Mouse (Mus musculus) kidney, embryonic 14.5 days (tissue): ENCODE measurements around the gene Plcd3. TPM values are rescaled to one million over a fixed set of nuclear protein-coding genes. Genes with fewer than 3 reads are reported as not detected.

Experiments
- ATAC-seq: fragments of 200-750 bp; cut with Nextera tagmentation; 2 replicates; pipeline ENCODE4 v1.8.0; 2017; ENCODE audit warnings: moderate number of reproducible peaks, mild to moderate bottlenecking, moderate TSS enrichment, moderate library complexity; ENCODE audit not compliant: low FRiP score, low TSS enrichment
- H3K27ac ChIP-seq: fragments of 300-500 bp; sonication (generic); 2 replicates; pipeline ENCODE4 v1.5.1; 2014; ENCODE audit warnings: low read depth, mild to moderate bottlenecking, low read length, moderate library complexity, mixed read lengths
- H3K27me3 ChIP-seq: fragments of 300-500 bp; sonication (generic); 2 replicates; pipeline ENCODE4 v1.6.1; 2014; ENCODE audit warnings: mild to moderate bottlenecking, low read length; ENCODE audit not compliant: control insufficient read depth, insufficient read depth
- H3K36me3 ChIP-seq: fragments of 300-500 bp; sonication (generic); 2 replicates; pipeline ENCODE4 v1.6.1; 2014; ENCODE audit warnings: low read length, mixed read lengths; ENCODE audit not compliant: control insufficient read depth, insufficient read depth
- H3K4me1 ChIP-seq: fragments of 300-500 bp; sonication (generic); 2 replicates; pipeline ENCODE4 v1.6.1; 2014; ENCODE audit warnings: low read length, mixed read lengths; ENCODE audit not compliant: control insufficient read depth, insufficient read depth
- H3K4me2 ChIP-seq: fragments of 300-500 bp; sonication (generic); replicated peaks from 2 replicates; pipeline ENCODE4 v1.6.1; 2014; ENCODE audit warnings: low read depth, mild to moderate bottlenecking, low read length
- H3K4me3 ChIP-seq: fragments of 300-500 bp; sonication (generic); 2 replicates; pipeline ENCODE4 v1.5.1; 2014; ENCODE audit warnings: mild to moderate bottlenecking, low read length
- H3K9ac ChIP-seq: fragments of 300-500 bp; sonication (generic); 2 replicates; pipeline ENCODE4 v1.6.1; 2014; ENCODE audit warnings: low read depth, mild to moderate bottlenecking, low read length, moderate library complexity
- H3K9me3 ChIP-seq: fragments of 300-500 bp; sonication (generic); 2 replicates; pipeline ENCODE4 v1.6.1; 2016; ENCODE audit warnings: low read length; ENCODE audit not compliant: control insufficient read depth
- WGBS: fragments of 180-500 bp; shearing (Covaris S2); extraction: QIAGEN DNeasy Blood & Tissue Kit; methylation state at CpG from one replicate; pipeline ENCODE4 v1.1.7; 2014; 5-methylcytosine and 5-hydroxymethylcytosine counted together
- polyA plus RNA-seq: library from polyadenylated mRNA; unstranded; fragments of >200 nt; fragmentation: Nextera tagmentation; extraction: Ambion mirVana; gene quantifications from 2 replicates; pipeline ENCODE4 v1.2.1, GENCODE M21; 2014

Gene Plcd3
- polyA plus RNA-seq, 1 experiment from 2014 or later, result 3.2 TPM

GRCm38 (mm10) chr11:103103621-103104020 lies 2.2 kb upstream of the Plcd3 start:
- Histone ChIP-seq H3K4me1 (peaks cover 35% of the 10 kb centered on the region), H3K9ac (no peak overlapping the region), H3K27ac (no peak overlapping the region), H3K9me3 (no peaks in the 10 kb centered on the region), H3K36me3 (no peaks in the 10 kb centered on the region), H3K4me3 (peak overlapping the region; percentile 60; the same call in 1 of the 2 replicates), H3K4me2 (peak overlapping the region; percentile 86), H3K27me3 (no peaks in the 10 kb centered on the region; the same call in 1 of the 2 replicates)
- WGBS, result 61% methylated on average over 8 of the region's 8 CpGs
- no peak for ATAC-seq

DNA sequence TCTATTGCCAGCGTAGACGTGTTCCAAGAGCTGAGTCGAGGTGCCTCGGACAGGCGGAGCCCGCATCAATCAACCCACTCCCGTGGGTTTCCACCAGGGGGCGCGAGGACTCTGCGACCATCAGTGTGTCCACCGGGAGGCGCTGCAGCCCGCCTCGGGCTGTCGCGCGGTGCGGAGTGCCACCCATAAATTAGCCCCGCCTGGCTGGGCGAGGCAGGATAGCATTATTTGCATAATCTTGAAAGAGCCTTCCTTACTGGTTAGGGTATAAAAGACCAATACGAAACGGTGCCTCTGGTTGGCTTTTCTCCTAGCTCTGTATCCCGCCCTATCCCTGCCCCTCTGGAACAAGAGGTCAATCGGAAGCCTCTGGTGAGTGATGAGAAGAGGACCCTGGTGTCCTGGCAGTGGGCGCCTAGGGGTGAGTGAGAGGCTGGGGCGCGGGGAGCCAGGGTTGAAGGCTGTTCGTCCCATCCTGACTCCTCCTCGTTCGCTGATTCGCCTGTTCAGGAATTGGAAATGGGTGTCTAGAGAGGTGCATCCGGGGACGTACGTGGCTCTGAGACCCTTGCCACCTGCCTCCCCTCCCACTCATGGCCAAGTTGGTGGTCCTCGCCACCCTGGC lies 1.4 kb upstream of the Plcd3 start:
- Histone ChIP-seq H3K9ac (peak overlapping the region; percentile 42), H3K4me2 (peak overlapping the region; percentile 86), H3K4me3 (peak overlapping the region; percentile 60), H3K4me1 (peaks cover 39% of the 10 kb centered on the region), H3K9me3 (no peaks in the 10 kb centered on the region), H3K27ac (no peak overlapping the region), H3K36me3 (no peaks in the 10 kb centered on the region), H3K27me3 (no peaks in the 10 kb centered on the region; the same call in 1 of the 2 replicates)
- peak; percentile 88 for ATAC-seq
- WGBS, result 1% methylated on average over 35 of the region's 35 CpGs

DNA sequence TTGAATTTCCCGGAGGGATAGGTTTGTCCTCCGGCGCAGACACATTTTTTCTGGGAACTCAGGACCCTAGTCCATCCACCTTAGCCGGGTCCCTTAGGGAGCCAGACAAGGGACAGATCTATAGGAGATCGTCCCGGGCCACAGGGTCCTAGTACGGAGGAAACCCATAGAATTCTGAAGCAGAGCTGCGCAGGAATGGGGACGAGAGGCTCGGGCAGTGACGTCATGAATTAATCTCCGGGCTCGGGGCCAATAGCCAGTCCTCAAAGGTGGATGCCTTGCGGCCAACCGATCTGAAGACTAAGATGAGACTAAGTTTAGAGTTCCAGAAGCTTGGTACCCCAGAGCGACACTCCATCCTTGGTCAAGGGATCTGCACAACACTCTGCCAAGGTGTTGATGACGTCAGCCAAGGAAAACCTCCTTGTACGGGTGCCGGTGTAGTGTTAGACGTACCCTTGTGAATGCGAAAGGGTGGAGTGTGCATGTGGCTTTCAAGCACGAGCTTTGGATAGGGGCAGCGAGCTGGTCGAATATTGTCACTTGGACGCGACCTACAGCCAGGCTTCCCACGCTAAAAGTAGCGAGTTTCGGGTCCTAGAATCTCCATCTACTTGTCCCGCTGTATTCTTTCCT lies 526 bp upstream of the Plcd3 start:
- peaks cover 45% of the 10 kb centered on the region for H3K4me1 ChIP-seq

GRCm38 (mm10) chr11:103100361-103100760 lies 1.1 kb downstream of the Plcd3 start:
- Histone ChIP-seq H3K9me3 (no peaks in the 10 kb centered on the region), H3K4me3 (no peak overlapping the region; the same call in 1 of the 2 replicates), H3K4me2 (peak overlapping the region; percentile 86), H3K4me1 (peaks cover 49% of the 10 kb centered on the region), H3K27ac (no peak overlapping the region), H3K27me3 (no peaks in the 10 kb centered on the region; the same call in 1 of the 2 replicates), H3K9ac (no peak overlapping the region), H3K36me3 (no peaks in the 10 kb centered on the region)
- ATAC-seq, result no peak
- 48% methylated on average over 8 of the region's 8 CpGs for WGBS

More for the DNA sequence above, 526 bp upstream of the Plcd3 start:
- H3K4me3 ChIP-seq, result peak overlapping the region; percentile 60
- no peaks in the 10 kb centered on the region for H3K9me3 ChIP-seq
- H3K4me2 ChIP-seq, result peak overlapping the region; percentile 86
- H3K36me3 ChIP-seq, result no peaks in the 10 kb centered on the region
- 4% methylated on average over 30 of the region's 30 CpGs for WGBS
- no peak overlapping the region for H3K27ac ChIP-seq
- no peaks in the 10 kb centered on the region; the same call in 1 of the 2 replicates for H3K27me3 ChIP-seq
- 0 out of 2 replicates have a peak, but pooled peaks have one; percentile 13 for ATAC-seq
- H3K9ac ChIP-seq, result peak overlapping the region; percentile 61

GRCm38 (mm10) chr11:103099352-103099940 lies 2.0 kb downstream of the Plcd3 start:
- Histone ChIP-seq H3K36me3 (no peaks in the 10 kb centered on the region), H3K27ac (peak overlapping the region; percentile 30; the same call in 1 of the 2 replicates), H3K9ac (no peak overlapping the region), H3K4me1 (peaks cover 57% of the 10 kb centered on the region), H3K4me2 (peak overlapping the region; percentile 6; the same call in 1 of the 2 replicates), H3K9me3 (no peaks in the 10 kb centered on the region), H3K4me3 (no peak overlapping the region), H3K27me3 (no peaks in the 10 kb centered on the region; the same call in 1 of the 2 replicates)
- WGBS, result 22% methylated on average over 12 of the region's 12 CpGs
- no peak for ATAC-seq

DNA sequence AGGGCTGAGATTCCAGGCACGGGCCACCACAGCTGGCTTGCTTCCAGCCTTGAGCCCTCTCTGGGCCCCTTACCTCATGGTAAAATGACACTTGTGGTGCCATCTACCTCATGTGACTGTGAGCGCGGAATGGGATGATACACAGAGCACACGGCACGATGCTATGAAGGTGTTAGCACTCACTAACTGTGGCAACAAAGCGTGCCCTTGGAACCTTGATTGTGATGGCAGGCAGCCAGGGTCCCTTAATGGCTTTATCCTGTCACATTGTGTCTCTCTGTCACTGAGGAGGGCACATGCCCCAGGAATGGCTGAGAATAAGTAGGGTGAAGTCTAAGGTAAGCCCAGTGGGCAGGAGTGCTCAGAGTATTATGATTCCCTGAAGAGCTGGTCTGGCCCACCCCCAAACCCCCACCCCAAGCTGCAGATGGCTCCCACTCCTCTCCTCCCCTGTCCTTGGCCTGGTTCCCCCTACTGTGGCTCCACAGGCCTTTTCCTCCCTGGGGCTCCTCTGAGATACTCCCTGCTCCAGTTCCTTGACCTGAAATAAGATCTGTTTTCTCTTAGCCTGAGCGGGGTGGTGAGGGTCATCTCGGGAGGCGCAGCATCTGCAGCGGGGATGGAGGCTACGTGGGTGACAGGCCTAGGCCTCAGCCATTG lies 2.8 kb downstream of the Plcd3 start:
- no peak overlapping the region; the same call in 1 of the 2 replicates for H3K9ac ChIP-seq
- H3K4me3 ChIP-seq, result no peak overlapping the region
- H3K4me2 ChIP-seq, result no peak overlapping the region
- peak overlapping the region; percentile 30; the same call in 1 of the 2 replicates for H3K27ac ChIP-seq
- WGBS, result 45% methylated on average over 11 of the region's 11 CpGs
- no peaks in the 10 kb centered on the region; the same call in 1 of the 2 replicates for H3K27me3 ChIP-seq
- no peak for ATAC-seq
- H3K36me3 ChIP-seq, result no peaks in the 10 kb centered on the region
- H3K4me1 ChIP-seq, result peaks cover 59% of the 10 kb centered on the region
- no peaks in the 10 kb centered on the region for H3K9me3 ChIP-seq

- H3K9ac ChIP-seq, result no peak overlapping the region
- H3K27ac ChIP-seq, result no peak overlapping the region; the same call in 1 of the 2 replicates
- 24% methylated on average over 22 of the region's 22 CpGs for WGBS
- H3K36me3 ChIP-seq, result no peaks in the 10 kb centered on the region
- no peak for ATAC-seq
- H3K27me3 ChIP-seq, result no peaks in the 10 kb centered on the region; the same call in 1 of the 2 replicates
- no peak overlapping the region for H3K4me3 ChIP-seq
- peaks cover 50% of the 10 kb centered on the region for H3K4me1 ChIP-seq
- peak overlapping the region; percentile 19 for H3K4me2 ChIP-seq
- H3K9me3 ChIP-seq, result no peaks in the 10 kb centered on the region
Observed at GRCm38 (mm10) chr11:103096979-103097894, 4.2 kb downstream of the Plcd3 start.

DNA sequence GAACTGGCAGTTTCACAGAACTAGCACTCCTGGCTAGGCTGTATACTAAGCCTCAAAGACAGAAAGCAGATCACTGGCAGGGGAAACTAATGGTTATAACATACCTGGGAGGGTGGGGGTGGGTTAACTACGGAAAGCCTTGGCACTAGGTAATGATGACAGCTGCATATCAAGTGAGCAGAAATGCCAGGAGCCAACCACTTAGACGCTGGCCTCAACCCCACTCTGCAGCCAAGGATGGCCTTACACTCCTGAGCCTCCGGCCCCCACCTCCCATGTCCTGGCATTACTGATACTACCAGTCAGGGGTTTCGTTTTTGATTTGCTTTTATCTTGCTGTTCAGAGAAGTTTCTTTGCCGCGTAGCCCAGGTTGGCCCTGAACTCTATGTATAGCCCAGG lies 5.7 kb downstream of the Plcd3 start:
- Histone ChIP-seq H3K27ac (no peak overlapping the region), H3K4me3 (no peak overlapping the region), H3K4me2 (no peak overlapping the region), H3K4me1 (peaks cover 44% of the 10 kb centered on the region), H3K9me3 (no peaks in the 10 kb centered on the region), H3K9ac (no peak overlapping the region), H3K36me3 (no peaks in the 10 kb centered on the region), H3K27me3 (no peaks in the 10 kb centered on the region)
- no peak for ATAC-seq
- WGBS, result 87% methylated on average over 6 of the region's 6 CpGs
